Mouse (Mus musculus) bone marrow macrophage, adult 2 months (primary cell): ENCODE measurements around the gene Mapt.

Source experiments
- CTCF ChIP-seq: IDR thresholded peaks from 2 replicates; pipeline ENCODE4 v1.5.1; 2012; ENCODE audit warnings: low read depth, mild to moderate bottlenecking, low read length, moderate library complexity
- POLR2A ChIP-seq: IDR thresholded peaks from 2 replicates; pipeline ENCODE4 v1.6.1; 2012; ENCODE audit warnings: mild to moderate bottlenecking, low read depth, low read length, borderline replicate concordance

DNA sequence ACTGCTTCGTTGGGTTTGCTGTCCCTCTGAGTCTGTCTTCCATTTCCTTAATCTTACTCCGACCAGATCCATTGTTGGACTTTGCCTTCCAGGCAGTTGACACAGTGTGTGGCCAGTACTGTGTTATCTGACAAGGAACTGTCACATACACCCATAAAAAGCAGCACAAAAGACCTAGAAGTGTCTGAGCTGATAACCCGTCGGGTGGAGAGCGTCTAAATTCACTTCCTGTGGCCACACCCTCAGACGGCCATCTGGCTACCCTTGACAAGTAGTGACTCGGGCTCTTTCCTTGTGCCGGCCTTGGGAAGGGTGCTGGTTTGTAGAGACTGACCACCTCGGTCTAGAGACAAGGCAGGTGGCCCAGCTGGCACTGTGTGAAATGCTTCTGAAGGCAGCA lies 62.1 kb downstream of the Mapt start:
- TF ChIP-seq CTCF (no peak), POLR2A (no peak)
